Mouse (Mus musculus): ENCODE data around the gene Gm2244.
"Not testable (repeated sequence)": the region's sequence is repeated elsewhere in the genome, so short reads cannot be mapped to it uniquely, and the experiment has no call there.

Gm2244 gene

GRCm38 (mm10) chr14:19549863-19550262 is at the start of gene Gm2244:
Gene Gm2244 (minus strand): TSS chr14:19549963.
- not testable (repeated sequence) for DNase-seq (ENCODE audit: low read depth)

- DNase-seq (ENCODE audit: low read depth): peak; percentile 11
These were observed 35.3 kb upstream of the Gm2244 start, which contains the start of gene Gm2237 for GRCm38 (mm10) chr14:19584804-19585667. Gene Gm2237 (minus strand): TSS chr14:19585135.
